Mouse (Mus musculus): ENCODE measurements around the gene Rccd1.

The Rccd1 gene

GRCm38 (mm10) chr7:80324043-80324815 is at the start of gene Rccd1:
Rccd1 (minus strand) TSS chr7:80324454.
- DNase-seq = peak; percentile 94

DNA sequence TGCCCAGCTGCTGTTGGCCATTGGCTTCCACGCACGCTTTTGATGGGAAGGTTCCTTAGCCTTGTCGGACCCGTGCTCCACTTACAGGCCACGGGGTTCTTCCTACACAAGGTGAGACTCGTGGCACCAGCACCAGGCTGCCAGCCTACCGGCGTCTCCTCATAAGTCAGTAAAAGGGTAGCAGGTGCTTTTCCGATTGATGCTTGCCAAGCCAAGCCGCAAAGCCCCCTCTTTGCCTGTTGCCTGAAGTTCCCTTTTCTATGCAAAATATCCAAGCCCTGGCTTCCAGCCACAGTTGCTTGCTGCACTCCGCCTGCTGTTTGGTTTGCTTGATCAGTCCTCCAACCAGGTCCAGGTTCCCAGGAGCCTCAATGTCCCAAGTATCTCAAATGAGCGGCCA is 49.6 kb upstream of the Rccd1 start:
- no peak for DNase-seq

GRCm38 (mm10) chr7:80373352-80373751 is 49.1 kb upstream of the Rccd1 start:
- DNase-seq = no peak

GRCm38 (mm10) chr7:80372667-80373066 is 48.4 kb upstream of the Rccd1 start:
- DNase-seq = no peak

DNA sequence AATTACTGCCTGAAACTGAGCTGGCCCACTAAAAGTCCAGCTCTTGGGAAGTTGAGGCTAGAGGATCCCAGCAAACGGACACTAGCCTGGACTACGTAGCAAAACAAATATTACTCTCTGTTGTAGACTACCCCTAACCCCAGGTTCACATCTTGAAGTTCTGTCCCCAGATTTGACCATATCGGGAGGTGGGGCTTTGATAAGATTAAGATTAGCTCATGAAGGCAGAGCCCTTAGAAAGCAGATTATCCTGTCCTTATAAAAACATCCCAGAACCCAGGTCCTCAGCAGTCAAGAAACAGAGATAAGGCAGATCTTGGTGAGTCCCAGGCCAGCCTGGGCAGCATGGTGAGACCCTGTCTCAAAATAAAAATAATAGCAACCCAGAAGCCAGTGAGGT is 47.9 kb upstream of the Rccd1 start:
- DNase-seq = no peak

DNA sequence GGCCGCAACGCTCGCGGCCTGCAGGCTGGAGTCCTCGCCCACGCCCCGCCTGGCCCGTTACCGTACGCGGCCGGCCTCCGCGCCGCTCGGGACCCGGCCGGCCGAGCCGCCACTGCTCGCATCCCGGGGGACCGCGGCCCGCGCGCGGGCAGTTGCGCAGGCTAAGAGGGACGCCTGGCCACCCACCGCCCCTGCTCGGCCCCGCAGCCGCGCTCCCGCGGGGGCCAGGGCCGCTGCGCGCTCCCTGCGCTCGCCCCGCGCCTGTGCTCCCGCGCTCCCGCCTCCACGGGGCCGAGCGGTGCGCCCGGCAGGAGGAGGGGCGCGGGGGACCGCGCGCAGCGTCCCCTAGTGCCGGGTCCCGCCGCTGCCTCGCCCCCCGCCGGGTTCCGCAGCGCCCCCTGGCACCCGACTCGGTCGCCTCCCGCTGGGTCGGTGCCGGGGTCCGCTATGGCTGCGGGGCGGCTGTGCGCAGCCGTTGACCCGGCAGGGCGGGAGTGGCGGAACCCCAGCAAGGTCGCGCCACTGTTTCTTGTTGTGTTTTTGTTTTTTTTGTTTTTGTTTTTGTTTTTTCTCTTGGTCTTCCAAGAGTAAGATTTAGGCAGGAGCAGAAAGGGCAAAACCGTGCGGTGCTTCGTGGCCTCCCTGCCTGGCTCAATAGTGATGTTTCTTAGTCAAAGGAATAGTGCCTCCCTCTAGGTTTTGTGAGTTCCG is 46.9 kb upstream of the Rccd1 start, which contains the start of gene Man2a2:
TSS of gene Man2a2 (minus strand) at position 335 of the 711 bp plus-strand sequence.
- DNase-seq = peak; percentile 71

DNA sequence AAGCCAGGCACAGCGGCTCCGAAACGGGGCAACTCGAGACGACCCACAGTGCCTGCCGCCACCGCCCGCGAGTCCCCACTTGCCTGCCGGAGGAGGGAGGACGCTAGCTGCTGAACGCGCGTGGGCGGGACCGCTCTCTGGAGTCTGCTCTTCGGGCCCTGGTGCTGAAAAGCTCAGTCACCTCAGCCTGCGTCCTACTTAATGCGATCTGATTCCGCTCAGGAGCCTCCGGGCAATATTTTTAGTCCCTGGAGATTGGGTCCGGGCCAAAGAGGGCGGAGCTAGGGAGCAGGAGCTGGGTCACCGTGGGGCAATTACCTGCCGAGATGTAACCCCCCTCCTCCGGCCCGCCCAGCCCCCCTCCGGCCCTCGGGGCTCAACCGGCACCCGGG is 46.4 kb upstream of the Rccd1 start:
- DNase-seq = peak; percentile 90

GRCm38 (mm10) chr7:80369967-80370431 is 45.7 kb upstream of the Rccd1 start:
- no peak for DNase-seq

DNA sequence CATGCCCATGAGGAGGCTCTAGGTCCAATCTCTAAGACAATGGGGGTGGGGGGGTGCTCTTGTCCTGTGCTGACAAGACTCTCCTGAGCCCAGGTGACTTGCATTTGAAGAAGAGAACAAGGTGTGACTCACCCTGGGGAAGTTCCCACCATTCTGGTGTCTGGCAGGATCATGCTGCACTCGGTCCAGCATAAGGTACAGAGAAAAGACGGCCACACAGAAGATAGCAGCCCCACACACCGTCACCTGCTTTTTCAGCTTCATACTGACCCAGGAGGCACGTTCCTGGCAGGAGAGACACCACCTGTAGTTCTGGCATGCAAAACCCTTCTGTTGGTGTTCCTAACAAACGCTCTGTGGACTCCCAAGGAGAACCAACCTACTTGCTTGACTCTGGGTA is 45.2 kb upstream of the Rccd1 start:
- peak; percentile 45 for DNase-seq

DNA sequence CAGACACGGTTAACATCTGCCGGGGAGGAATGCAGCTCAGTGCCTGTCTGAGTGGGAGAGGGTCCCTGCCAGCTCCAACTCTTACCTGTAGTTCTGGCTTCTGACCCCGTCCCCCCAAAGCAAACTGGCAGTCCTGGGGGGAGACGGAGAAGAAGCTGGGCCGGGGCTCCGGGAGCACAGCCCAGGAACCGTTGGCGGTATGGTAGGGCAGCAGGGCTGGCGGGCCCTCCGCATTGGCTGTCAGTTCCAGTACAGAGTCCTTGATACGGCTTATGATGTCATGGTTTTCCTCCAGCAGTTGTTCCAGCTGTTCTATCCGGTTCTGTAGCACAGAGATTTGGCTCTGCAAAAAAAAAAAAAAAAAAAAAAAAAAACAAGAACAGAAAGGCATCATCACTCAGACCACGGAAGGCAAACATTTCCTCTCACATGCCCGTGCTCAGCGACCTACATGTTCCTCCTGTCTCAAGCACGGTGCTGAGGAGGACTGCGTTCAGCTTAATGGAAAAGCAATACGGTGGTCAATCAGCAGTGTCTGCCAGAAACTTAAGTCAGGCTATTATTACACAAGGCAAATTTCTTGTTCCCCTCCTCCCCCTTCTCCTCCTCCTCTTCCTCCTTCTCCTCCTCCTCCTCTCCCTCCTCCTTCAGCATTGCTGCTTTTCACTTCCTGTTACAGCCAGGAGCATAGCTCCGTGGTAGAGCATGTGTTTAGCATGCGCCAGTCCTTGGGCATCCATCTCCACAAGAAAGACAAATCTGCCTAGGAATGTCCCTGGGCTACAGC is 44.6 kb upstream of the Rccd1 start:
- no peak for DNase-seq

DNA sequence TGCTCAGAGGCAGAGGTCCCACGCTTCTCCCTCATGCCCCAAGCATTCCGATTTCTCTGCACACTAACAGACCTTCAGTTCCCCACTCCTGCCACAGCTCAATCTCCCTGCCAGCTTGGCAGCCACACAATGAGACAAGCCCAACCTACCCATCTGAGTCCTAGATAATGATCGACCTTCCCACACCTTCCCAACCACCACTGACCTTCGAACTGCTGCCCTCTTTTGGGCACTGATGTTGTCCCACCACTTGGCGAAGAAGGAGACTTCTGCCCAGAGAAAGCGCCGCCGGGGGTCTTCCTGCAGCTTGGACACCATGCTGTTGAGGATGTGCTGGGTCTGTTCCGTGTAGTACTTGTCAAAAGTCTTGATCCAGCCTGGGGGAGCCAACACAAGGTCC is 43.8 kb upstream of the Rccd1 start:
- no peak for DNase-seq

GRCm38 (mm10) chr7:80367232-80367631 is 43.0 kb upstream of the Rccd1 start:
- no peak for DNase-seq

GRCm38 (mm10) chr7:80365759-80366158 is 41.5 kb upstream of the Rccd1 start:
- DNase-seq = no peak

DNA sequence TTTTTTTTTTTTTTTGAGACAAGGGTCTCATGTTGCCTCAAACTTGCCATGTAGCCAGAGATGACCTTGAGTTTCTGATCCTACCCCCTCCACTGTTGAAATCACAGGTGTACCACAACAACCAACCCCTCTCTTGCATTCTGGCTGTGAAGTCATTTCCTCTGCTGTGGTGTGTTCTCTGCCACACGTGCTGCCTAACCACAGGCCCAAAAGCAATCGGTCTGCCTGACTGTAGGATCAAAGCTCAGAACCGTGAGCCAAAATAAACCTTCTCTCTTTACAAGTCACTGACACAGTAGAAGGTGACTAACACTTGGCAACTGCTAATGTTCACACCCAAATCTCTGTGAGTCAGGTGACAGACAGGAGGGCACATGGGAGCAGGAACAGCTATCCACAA is 36.2 kb upstream of the Rccd1 start:
- DNase-seq = no peak

- DNase-seq = no peak
These were observed 33.8 kb upstream of the Rccd1 start for GRCm38 (mm10) chr7:80358039-80358438.

DNA sequence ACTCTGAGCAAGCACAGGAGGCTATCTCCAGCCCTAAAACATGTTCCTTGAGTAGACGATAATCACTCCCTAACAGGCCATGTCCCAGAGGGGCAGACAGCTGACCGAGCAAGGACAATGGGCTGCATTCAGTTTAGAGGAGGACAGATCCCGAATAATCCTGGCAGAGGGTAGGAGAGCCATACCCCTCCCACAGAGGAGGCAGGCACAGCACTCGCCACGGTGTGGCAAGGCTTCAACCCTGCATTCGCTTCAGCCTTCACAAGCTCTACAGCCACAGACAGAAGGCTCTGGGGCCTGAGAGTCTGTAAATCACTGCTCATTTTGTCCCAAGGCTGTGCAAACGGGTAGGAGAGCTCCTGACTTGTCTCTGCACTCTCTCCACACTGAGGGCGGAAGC is 32.9 kb upstream of the Rccd1 start:
- no peak for DNase-seq

- DNase-seq = no peak
These were observed 32.1 kb upstream of the Rccd1 start for GRCm38 (mm10) chr7:80356351-80356750.

GRCm38 (mm10) chr7:80352920-80353319 is 28.7 kb upstream of the Rccd1 start:
- DNase-seq = no peak

DNA sequence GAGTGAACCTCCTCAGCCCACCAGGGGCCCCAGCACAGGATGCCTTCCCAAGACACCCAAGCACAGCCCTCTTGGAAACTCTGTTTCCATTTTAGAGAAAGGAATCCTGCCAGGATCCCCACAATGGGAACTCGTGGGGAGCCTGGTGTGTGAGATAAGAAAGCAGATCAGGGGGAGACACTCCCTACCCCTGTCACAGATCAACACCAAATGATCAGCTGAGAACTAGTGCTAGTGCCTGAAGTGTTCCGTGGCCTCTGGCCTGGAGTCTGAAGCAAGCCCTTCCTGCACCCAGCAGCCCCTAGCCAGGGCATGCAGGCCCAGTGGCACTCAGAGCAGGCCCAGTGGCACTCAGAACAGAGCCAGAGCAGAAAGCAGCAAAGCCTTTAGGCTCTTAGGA is 26.6 kb upstream of the Rccd1 start:
- no peak for DNase-seq

DNA sequence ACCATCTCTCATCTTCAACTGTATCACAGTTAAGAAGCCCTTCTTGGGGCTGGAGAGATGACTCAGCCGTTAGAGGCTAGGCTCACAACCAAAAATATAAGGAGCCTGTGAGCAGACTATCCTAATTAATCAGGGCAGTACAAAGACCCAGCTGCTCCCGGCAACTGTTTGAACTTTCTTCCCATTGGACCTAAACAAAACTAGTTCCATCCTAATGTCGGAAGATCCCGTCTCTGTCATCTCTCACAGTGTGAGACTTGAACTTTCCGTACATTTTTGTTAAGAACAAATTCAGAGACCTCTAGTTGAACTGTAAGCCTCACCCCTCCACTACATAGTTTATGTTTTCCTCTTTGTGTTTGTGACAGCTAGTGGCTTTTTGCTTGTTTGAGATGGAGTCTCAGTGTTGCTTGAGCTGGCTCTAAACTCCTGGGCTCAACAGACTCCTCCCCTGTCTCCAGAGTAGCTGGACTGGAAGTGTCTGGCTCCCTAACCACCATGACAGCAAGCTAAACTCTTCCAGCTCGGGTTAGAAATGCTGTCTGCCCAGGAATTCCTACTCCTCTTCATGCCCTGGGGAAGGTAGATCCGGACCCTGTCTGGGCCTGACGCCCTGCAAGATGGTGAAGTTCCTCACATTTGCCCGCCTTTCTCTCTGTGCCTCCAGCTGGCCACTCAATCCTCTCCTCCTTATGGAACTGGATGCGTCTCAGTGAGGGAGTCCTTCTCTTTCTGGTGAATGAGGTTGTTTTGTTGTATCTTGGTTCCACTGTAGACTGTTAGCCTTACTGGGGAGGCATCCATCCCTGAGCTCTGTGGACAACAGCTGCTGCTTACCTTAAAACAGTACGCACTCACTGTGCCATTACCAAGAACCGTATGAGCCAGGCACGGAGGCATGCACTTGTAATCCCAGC is 23.7 kb upstream of the Rccd1 start:
- no peak for DNase-seq

DNA sequence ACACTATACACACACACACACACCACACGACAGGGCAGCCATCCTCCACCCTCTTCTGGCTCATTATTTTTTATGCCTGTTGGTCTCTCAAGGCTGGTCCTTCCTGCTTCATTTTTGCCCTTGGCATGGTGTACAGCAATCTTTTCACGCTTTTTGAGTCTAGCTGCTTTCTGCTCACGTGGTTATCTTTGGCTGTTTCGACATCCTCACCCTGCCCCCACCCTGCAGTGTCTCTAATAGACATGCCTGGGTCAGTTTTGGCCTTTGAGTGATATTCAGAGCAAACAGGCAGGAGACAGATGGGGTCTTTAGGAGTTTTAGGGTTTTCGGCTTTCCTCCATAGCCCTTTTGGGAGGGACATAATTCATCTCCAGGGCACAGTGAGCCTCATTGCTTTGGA is 22.6 kb upstream of the Rccd1 start:
- no peak for DNase-seq

GRCm38 (mm10) chr7:80346173-80346572 is 21.9 kb upstream of the Rccd1 start:
- DNase-seq = no peak

Measured in cerebellum, adult 11 months (tissue).